Mouse (Mus musculus): Measurements from ENCODE around the gene Yes1. TPM values are rescaled to one million over a fixed set of nuclear protein-coding genes. Genes with fewer than 3 reads are reported as not detected.
"Not testable (repeated sequence)": the region's sequence is repeated elsewhere in the genome, so short reads cannot be mapped to it uniquely, and the experiment has no call there.

Gene Yes1
- total RNA-seq, 2 experiments from 2014 or later: 21.5 to 23.1 TPM

DNA sequence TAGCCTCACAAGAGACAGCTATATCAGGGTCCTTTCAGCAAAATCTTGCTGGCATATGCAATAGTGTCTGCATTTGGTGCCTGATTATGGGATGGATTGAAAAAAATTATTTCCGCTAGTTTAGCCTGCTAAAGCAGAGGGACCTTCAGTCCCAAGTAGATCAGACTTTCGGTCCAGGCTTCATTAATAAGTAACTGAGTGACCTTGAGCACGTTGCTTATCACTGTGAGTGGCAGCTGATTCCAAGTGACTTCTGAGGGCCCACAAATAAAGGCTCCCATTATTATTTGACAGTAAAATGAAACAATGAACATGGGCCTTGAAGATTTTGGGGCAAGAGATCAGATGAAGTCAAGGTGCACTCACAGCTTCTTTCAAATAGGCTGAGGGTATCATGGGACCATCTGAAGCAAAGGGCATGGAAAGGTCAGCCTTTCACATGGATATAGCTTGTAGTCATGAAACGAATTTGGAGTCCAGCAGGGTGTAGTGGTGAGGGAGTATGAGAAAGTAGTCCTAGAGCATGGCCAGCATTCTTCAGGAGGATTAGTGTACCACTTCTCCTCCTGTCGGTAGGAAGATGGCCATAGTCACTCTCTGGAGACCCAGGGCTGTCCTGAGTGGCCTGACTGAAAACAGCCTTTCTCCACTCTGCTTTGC lies 86.4 kb downstream of the Yes1 start:
- DNase-seq: no peak
- intact Hi-C loops (cut with DNase I): no loop called here

GRCm38 (mm10) chr5:32706226-32706780 lies 95.3 kb downstream of the Yes1 start:
- intact Hi-C loops (cut with DNase I): no loop called here
- DNase-seq: no peak

DNA sequence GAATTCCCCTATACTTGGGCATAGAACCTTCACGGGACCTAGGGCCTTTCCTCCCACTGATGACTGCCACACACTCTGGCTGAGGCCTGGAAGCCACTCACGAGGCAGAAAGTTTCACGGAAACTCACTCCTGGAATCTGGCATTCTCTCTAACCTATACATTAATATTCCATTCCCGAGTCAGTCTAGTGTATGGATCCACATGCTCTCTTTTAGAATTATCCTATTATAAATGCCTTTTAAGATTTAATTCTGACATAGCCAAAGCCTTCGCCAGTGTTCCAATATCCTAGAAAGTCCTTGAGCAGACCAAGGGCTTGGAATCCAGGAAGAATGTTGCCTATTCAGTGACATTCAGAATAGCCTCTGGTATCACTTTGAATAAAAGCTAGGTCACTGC lies 100.5 kb downstream of the Yes1 start:
- DNase-seq: no peak
- intact Hi-C loops (cut with DNase I): no loop called here

- DNase-seq: no peak
- intact Hi-C loops (cut with DNase I): no loop called here
Measured at GRCm38 (mm10) chr5:32712221-32713041, 101.5 kb downstream of the Yes1 start.

GRCm38 (mm10) chr5:32713042-32713702 lies 102.2 kb downstream of the Yes1 start:
- intact Hi-C loops (cut with DNase I): no loop called here
- no peak for DNase-seq

DNA sequence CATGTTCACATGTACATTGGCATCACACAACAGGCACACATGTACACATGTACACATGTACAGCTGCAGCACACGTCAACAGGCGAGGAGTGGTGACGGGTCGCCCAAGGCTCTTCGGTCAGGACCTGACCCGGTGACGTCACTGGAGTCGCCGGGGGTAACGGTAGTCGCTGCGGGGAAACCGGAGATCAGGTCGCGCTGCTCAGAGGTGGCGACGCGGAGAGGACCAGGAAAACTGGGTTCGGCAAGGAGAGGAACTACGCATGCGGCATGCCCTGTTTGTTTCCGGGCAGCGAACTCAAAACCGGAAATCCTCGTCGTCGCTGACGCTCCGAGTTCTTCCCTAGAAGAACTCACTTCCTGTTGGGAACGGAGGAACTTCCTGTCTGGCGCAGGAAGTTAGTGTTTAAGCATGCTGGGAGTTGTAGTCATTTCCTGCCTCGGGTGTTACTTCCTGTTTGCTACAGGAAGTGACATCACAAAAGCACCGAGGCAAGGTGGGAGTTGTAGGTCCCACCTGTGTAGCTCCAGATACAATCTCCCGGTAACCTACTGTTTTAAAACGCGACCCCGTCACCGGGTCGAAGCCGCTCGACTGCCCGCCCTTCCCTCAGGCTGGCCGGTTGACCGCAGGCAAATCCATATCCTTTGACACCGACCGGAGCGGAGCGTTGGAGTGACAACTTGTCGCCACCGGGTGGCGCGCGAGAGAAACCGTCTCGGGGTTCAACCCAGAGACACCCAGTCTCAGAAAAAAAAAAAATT lies 102.9 kb downstream of the Yes1 start:
- peak; percentile 88 for DNase-seq
- intact Hi-C loops (cut with DNase I): no loop called here

GRCm38 (mm10) chr5:32717726-32718125 lies 106.8 kb downstream of the Yes1 start:
- DNase-seq: no peak
- intact Hi-C loops (cut with DNase I): no loop called here

- intact Hi-C loops (cut with DNase I): no loop called here
- DNase-seq: no peak
Measured at GRCm38 (mm10) chr5:32718916-32719315, 107.9 kb downstream of the Yes1 start.

DNA sequence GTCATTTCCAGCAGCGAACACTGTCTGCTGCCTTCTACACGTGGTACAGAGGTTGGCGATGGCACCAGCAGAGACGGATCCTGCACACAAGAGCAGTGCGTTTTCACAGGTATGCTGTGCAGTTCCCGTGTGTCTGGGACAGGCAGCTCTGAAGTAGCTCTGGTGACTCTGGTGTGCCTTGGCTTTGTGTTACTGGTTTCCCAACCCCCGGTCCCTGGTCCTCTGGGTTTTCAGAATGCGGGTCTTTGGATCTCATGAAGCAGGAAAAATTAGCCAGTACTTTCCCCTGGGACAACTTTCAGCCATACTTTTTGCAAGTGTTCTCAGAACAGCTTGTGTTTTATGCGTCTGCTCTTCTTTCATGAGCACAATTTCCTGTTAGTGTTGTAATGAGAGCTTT lies 109.4 kb downstream of the Yes1 start:
- DNase-seq: no peak
- intact Hi-C loops (cut with DNase I): no loop called here

- intact Hi-C loops (cut with DNase I): no loop called here
- DNase-seq: no peak
Measured at GRCm38 (mm10) chr5:32721316-32721715, 110.3 kb downstream of the Yes1 start.

- no peak for DNase-seq
- intact Hi-C loops (cut with DNase I): no loop called here
Measured at GRCm38 (mm10) chr5:32722263-32722662, 111.3 kb downstream of the Yes1 start.

- intact Hi-C loops (cut with DNase I); DNase-seq: not testable (repeated sequence)
Measured at GRCm38 (mm10) chr5:32722711-32723110, 111.7 kb downstream of the Yes1 start.

GRCm38 (mm10) chr5:32723981-32724380 lies 113.0 kb downstream of the Yes1 start:
- DNase-seq: no peak
- intact Hi-C loops (cut with DNase I): no loop called here

- intact Hi-C loops (cut with DNase I); DNase-seq: not testable (repeated sequence)
Measured at GRCm38 (mm10) chr5:32725397-32725796, 114.4 kb downstream of the Yes1 start.

DNA sequence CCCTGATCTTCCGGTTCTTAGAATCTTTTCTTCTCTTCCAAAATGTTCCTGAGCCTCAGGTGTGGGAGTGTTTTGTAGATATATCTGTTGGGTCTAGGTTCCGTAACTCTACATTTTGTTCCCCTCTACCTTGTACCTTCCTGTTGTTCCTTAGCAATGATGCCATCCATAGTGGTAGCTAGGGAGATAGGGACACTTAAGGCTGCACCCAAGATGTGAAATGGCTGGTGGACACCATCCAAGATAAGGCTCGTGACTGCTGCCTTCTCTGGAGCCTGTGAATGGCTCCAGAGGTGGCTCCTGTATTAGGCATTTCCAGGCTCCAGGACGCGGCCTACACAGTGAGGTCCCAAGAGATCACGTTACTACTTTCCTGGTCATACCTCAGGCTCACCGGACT lies 117.3 kb downstream of the Yes1 start:
- intact Hi-C loops (cut with DNase I): no loop called here
- no peak for DNase-seq

GRCm38 (mm10) chr5:32728851-32729250 lies 117.9 kb downstream of the Yes1 start:
- no peak for DNase-seq
- intact Hi-C loops (cut with DNase I): no loop called here

DNA sequence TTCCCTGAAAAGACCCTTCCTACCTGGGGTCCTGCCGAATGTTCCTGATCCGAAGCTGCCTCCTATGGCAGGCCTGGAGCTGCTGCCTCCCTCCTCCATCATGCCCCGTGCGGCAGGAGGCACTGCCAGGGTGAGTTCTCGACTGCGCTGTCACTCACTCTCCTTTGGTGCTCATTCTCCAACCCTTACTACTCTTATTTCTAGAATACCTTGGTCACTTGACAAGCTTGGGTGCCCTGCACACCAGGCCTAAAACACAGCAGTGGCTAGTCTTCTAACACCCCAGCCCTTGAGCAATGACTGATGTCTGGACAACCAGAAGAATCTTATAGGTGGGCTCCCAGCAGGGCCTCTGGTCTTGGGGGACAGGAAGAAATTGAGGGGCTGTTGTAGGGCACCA lies 122.9 kb downstream of the Yes1 start:
- intact Hi-C loops (cut with DNase I); DNase-seq: not testable (repeated sequence)

GRCm38 (mm10) chr5:32735779-32736178 lies 124.8 kb downstream of the Yes1 start:
- no peak for DNase-seq
- intact Hi-C loops (cut with DNase I): no loop called here
